Comparison of ENCODE assay signal across 8 mouse cellular contexts in genomic region chr1:163313921-163314725, GRCm38 (mm10). TPM values are rescaled to one million over a fixed set of nuclear protein-coding genes. Genes with fewer than 3 reads are reported as not detected.
DNase-seq lines count a peak whose midpoint lies in the region; ATAC-seq and TF ChIP-seq lines count a peak whose summit lies in the region.

No protein-coding gene starts in this region.

- peak overlapping the region; percentile 43 for H3K4me3 ChIP-seq in E14TG2a.4 (replicated peaks; ENCODE audit: low read length)
- H3K4me3 ChIP-seq in hindbrain, embryonic 11.5 days (ENCODE audit: low read depth, low read length): peak overlapping the region; percentile 46
- H3K4me3 ChIP-seq in limb, embryonic 14.5 days (replicated peaks; ENCODE audit: low read length): peak overlapping the region; percentile 84
- H3K4me3 ChIP-seq in stomach, embryonic 15.5 days (replicated peaks): peak overlapping the region; percentile 54; the same call in 1 of the 2 replicates

- TF ChIP-seq CTCF in E14TG2a.4 (conservative IDR thresholded peaks at IDR 0.05; ENCODE audit: low read length): no peak

- H3K27me3 ChIP-seq in E14TG2a.4 (ENCODE audit: insufficient read depth, low read length): peaks cover 87% of the 10 kb centered on the region
- H3K27me3 ChIP-seq in hindbrain, embryonic 11.5 days (ENCODE audit: control insufficient read depth, insufficient read depth, low read length): peaks cover 50% of the 10 kb centered on the region
- H3K27me3 ChIP-seq in limb, embryonic 14.5 days (ENCODE audit: control insufficient read depth, insufficient read depth, low read length): no peaks in the 10 kb centered on the region
- peaks cover 38% of the 10 kb centered on the region for H3K27me3 ChIP-seq in stomach, embryonic 15.5 days (replicated peaks)

- TF ChIP-seq POLR2A in limb, embryonic 14.5 days (IDR thresholded peaks at IDR 0.05; ENCODE audit: borderline replicate concordance, extremely low read depth, insufficient read depth, insufficient read length): no peak

- no peak overlapping the region for H3K27ac ChIP-seq in hindbrain, embryonic 11.5 days (ENCODE audit: low read depth, low read length)
- H3K27ac ChIP-seq in limb, embryonic 14.5 days (replicated peaks; ENCODE audit: low read depth, low read length): peak overlapping the region; percentile 100
- no peak overlapping the region for H3K27ac ChIP-seq in stomach, embryonic 15.5 days

- no peaks in the 10 kb centered on the region for H3K36me3 ChIP-seq in E14TG2a.4 (ENCODE audit: insufficient read depth, low read length)
- no peaks in the 10 kb centered on the region for H3K36me3 ChIP-seq in hindbrain, embryonic 11.5 days (ENCODE audit: control insufficient read depth, insufficient read depth, low read length)
- H3K36me3 ChIP-seq in limb, embryonic 14.5 days (ENCODE audit: control insufficient read depth, insufficient read depth, low read length): peaks cover 16% of the 10 kb centered on the region
- no peaks in the 10 kb centered on the region for H3K36me3 ChIP-seq in stomach, embryonic 15.5 days

- peak; percentile 42; the same call in 1 of the 2 replicates for ATAC-seq in hindbrain, embryonic 11.5 days (ENCODE audit: low FRiP score)
- peak; percentile 20; the same call in 1 of the 2 replicates for ATAC-seq in limb, embryonic 14.5 days (ENCODE audit: low FRiP score, low read depth)
- ATAC-seq in stomach, embryonic 15.5 days (ENCODE audit: insufficient read depth, low FRiP score, low read depth): no peak

- H3K4me2 ChIP-seq in hindbrain, embryonic 11.5 days (replicated peaks; ENCODE audit: low read depth, low read length): peak overlapping the region; percentile 56
- H3K4me2 ChIP-seq in limb, embryonic 14.5 days (replicated peaks; ENCODE audit: low read depth, low read length, severe bottlenecking): peak overlapping the region; percentile 79
- peak overlapping the region; percentile 92 for H3K4me2 ChIP-seq in stomach, embryonic 15.5 days

- no peak overlapping the region for H3K9ac ChIP-seq in hindbrain, embryonic 11.5 days (ENCODE audit: low read depth, low read length)
- peak overlapping the region; percentile 100 for H3K9ac ChIP-seq in limb, embryonic 14.5 days (ENCODE audit: low read depth, low read length, severe bottlenecking)
- H3K9ac ChIP-seq in stomach, embryonic 15.5 days: no peak overlapping the region

- peaks cover 53% of the 10 kb centered on the region for H3K4me1 ChIP-seq in E14TG2a.4 (replicated peaks; ENCODE audit: low read depth, low read length)
- H3K4me1 ChIP-seq in hindbrain, embryonic 11.5 days (replicated peaks; ENCODE audit: control insufficient read depth, insufficient read depth, low read length): peaks cover 2% of the 10 kb centered on the region
- peaks cover 7% of the 10 kb centered on the region; the same call in 1 of the 2 replicates for H3K4me1 ChIP-seq in limb, embryonic 14.5 days (ENCODE audit: control insufficient read depth, insufficient read depth, low read length)
- peaks cover 19% of the 10 kb centered on the region for H3K4me1 ChIP-seq in stomach, embryonic 15.5 days

- 0% methylated on average over 21 of the region's 21 CpGs for WGBS in hindbrain, embryonic 11.5 days
- WGBS in limb, embryonic 14.5 days: under 1% methylated on average over 21 of the region's 21 CpGs
- WGBS in stomach, embryonic 15.5 days: 2% methylated on average over 21 of the region's 21 CpGs

- peak; percentile 58 for DNase-seq in embryo, embryonic 9.5 days (ENCODE audit: extremely low spot score)
- peak; percentile 52 for DNase-seq in hindbrain, embryonic 11.5 days (ENCODE audit: low spot score)
- peak; percentile 63 for DNase-seq in limb, embryonic 14.5 days (ENCODE audit: low spot score)
- DNase-seq in frontal cortex, postnatal 25 days (ENCODE audit: low spot score in 2 of 2): no peak
- no peak for DNase-seq in adrenal gland, postnatal 4 days (ENCODE audit: low spot score in 2 of 2)
- no peak for DNase-seq in urinary bladder, postnatal 4 days (ENCODE audit: low spot score in 2 of 2)

- H3K9me3 ChIP-seq in E14TG2a.4 (ENCODE audit: low read length): no peaks in the 10 kb centered on the region; the same call in 1 of the 2 replicates
- H3K9me3 ChIP-seq in hindbrain, embryonic 11.5 days (ENCODE audit: control insufficient read depth, low read length): no peaks in the 10 kb centered on the region
- H3K9me3 ChIP-seq in limb, embryonic 14.5 days (ENCODE audit: control insufficient read depth, low read length): no peaks in the 10 kb centered on the region
- H3K9me3 ChIP-seq in stomach, embryonic 15.5 days: no peaks in the 10 kb centered on the region

RNA-seq across cellular contexts. Expression of gene Prrx1, which starts 0.6 kb away (rescaled TPM):
- 51.8 and 71.0 TPM in 2 replicates for polyA plus RNA-seq in hindbrain, embryonic 11.5 days (2014; fragmentation: Nextera tagmentation; extraction: Ambion mirVana)
- 122 and 123 TPM in 2 replicates for polyA plus RNA-seq in limb, embryonic 14.5 days (2012; rRNA removed)
- 114 and 134 TPM in 2 replicates for polyA plus RNA-seq in limb, embryonic 14.5 days (2014; fragmentation: Nextera tagmentation; extraction: Ambion mirVana)
- polyA plus RNA-seq in stomach, embryonic 15.5 days (2015; fragmentation: Nextera tagmentation; extraction: Ambion mirVana): 6.4 and 6.9 TPM in 2 replicates
- total RNA-seq in adrenal gland, postnatal 4 days (2021): 10 to 100 TPM; 24.4 to 31.1 TPM

Comparison
In these comparisons a context has a peak if more than half of its experiments do, and no peak if none do; other contexts are left out.
1. DNase-seq: peak in embryo, embryonic 9.5 days (single experiment), hindbrain, embryonic 11.5 days (single experiment) and limb, embryonic 14.5 days (single experiment); none in frontal cortex, postnatal 25 days (0 of 2), adrenal gland, postnatal 4 days (0 of 2) and urinary bladder, postnatal 4 days (0 of 2).
2. Peak in every context shown above with its lines, with median percentiles within 50 percentile points of each other: H3K4me3 ChIP-seq and H3K4me2 ChIP-seq.